Mouse (Mus musculus) MEL (cell line): ENCODE measurements around the gene Nfkbil1. TPM values are rescaled to one million over a fixed set of nuclear protein-coding genes. Genes with fewer than 3 reads are reported as not detected.

Experiments
- DNase-seq: peaks from one replicate; pipeline ENCODE4 v3.0.0; 2011; ENCODE audit warnings: low read depth, low spot score
- H3K27ac ChIP-seq: 2 replicates; pipeline ENCODE4 v1.5.1; 2012; ENCODE audit warnings: low read depth, mild to moderate bottlenecking, control low read depth, low read length, moderate library complexity; ENCODE audit not compliant: control insufficient read depth
- H3K27me3 ChIP-seq, 2 experiments: fragments of 150-350 bp in 1 of 2; sonication (generic) in 1 of 2; 2 replicates each; pipeline ENCODE4 v1.6.1; 2012; ENCODE audit warnings: low read length in 2 of 2, mild to moderate bottlenecking in 2 of 2, improper control_type of control experiment in 1 of 2, moderate library complexity in 1 of 2; ENCODE audit not compliant: insufficient read depth in 2 of 2, control insufficient read depth in 1 of 2
- H3K36me3 ChIP-seq, 2 experiments: 2 replicates each; pipeline ENCODE4 v1.6.1; 2012 to 2014; ENCODE audit warnings: low read length in 2 of 2, improper control_type of control experiment in 1 of 2, inconsistent platforms in 1 of 2, mild to moderate bottlenecking in 1 of 2; ENCODE audit not compliant: insufficient read depth in 2 of 2, control insufficient read depth in 1 of 2
- H3K4me1 ChIP-seq, 2 experiments: fragments of 150-350 bp in 1 of 2; sonication (generic) in 1 of 2; 2 replicates each; pipeline ENCODE4 v1.6.1; 2012; ENCODE audit warnings: low read length in 2 of 2, improper control_type of control experiment in 1 of 2, mild to moderate bottlenecking in 1 of 2; ENCODE audit not compliant: insufficient read depth in 2 of 2, control insufficient read depth in 1 of 2
- H3K4me3 ChIP-seq, 2 experiments: fragments of 150-350 bp in 1 of 2; sonication (generic) in 1 of 2; 2 replicates each; pipeline ENCODE4 v1.5.1; 2012; ENCODE audit warnings: low read depth in 2 of 2, low read length in 2 of 2, mild to moderate bottlenecking in 2 of 2, moderate library complexity in 2 of 2, control low read depth in 1 of 2, improper control_type of control experiment in 1 of 2; ENCODE audit not compliant: control insufficient read depth in 1 of 2, insufficient read depth in 1 of 2
- H3K79me2 ChIP-seq: 2 replicates; pipeline ENCODE4 v1.6.1; 2012; ENCODE audit warnings: mild to moderate bottlenecking, low read length, moderate library complexity; ENCODE audit not compliant: control insufficient read depth, poor library complexity, insufficient read depth
- H3K9ac ChIP-seq: 2 replicates; pipeline ENCODE4 v1.6.1; 2012; ENCODE audit warnings: low read depth, mild to moderate bottlenecking, control low read depth, low read length, moderate library complexity; ENCODE audit not compliant: control insufficient read depth, poor library complexity, severe bottlenecking
- H3K9me3 ChIP-seq: fragments of 150-350 bp; sonication (generic); replicated peaks from 2 replicates; pipeline ENCODE4 v1.6.1; 2012; ENCODE audit warnings: mild to moderate bottlenecking, low read length, improper control_type of control experiment, moderate library complexity; ENCODE audit not compliant: insufficient read depth
- ELF1 ChIP-seq: IDR thresholded peaks from 2 replicates; pipeline ENCODE4 v1.6.1; 2014; ENCODE audit warnings: low read depth, mild to moderate bottlenecking, inconsistent platforms, low read length, improper control_type of control experiment, moderate library complexity
- JUND ChIP-seq: IDR thresholded peaks from 2 replicates; pipeline ENCODE4 v1.6.1; 2011; ENCODE audit warnings: low read depth, mild to moderate bottlenecking, improper control_type of control experiment, low read length
- MAX ChIP-seq: IDR thresholded peaks from 2 replicates; pipeline ENCODE4 v1.6.1; 2011; ENCODE audit warnings: low read length, improper control_type of control experiment
- MYB ChIP-seq: IDR thresholded peaks from 2 replicates; pipeline ENCODE4 v1.6.1; 2011; ENCODE audit warnings: mild to moderate bottlenecking, low read depth, low read length, improper control_type of control experiment
- NRF1 ChIP-seq: IDR thresholded peaks from 2 replicates; pipeline ENCODE4 v1.6.1; 2014; ENCODE audit warnings: low read depth, mild to moderate bottlenecking, inconsistent platforms, low read length, improper control_type of control experiment, moderate library complexity; ENCODE audit not compliant: poor library complexity, insufficient read depth, severe bottlenecking
- POLR2A ChIP-seq, 2 experiments: IDR thresholded peaks; 2 replicates each; pipeline ENCODE4 v1.6.1; 2011 to 2012; ENCODE audit warnings: low read length in 2 of 2, mild to moderate bottlenecking in 2 of 2, control low read depth in 1 of 2, improper control_type of control experiment in 1 of 2, low read depth in 1 of 2, moderate library complexity in 1 of 2; ENCODE audit not compliant: control insufficient read depth in 1 of 2, insufficient read depth in 1 of 2, poor library complexity in 1 of 2
- POLR2AphosphoS2 ChIP-seq: IDR thresholded peaks from 2 replicates; pipeline ENCODE4 v1.6.1; 2011; ENCODE audit warnings: low read length, improper control_type of control experiment
- POLR2AphosphoS5 ChIP-seq: IDR thresholded peaks from 2 replicates; pipeline ENCODE4 v1.6.1; 2012; ENCODE audit warnings: low read depth, borderline replicate concordance, mild to moderate bottlenecking, inconsistent platforms, low read length, moderate library complexity, mixed read lengths
- UBTF ChIP-seq: IDR thresholded peaks from 2 replicates; pipeline ENCODE4 v1.6.1; 2012; ENCODE audit warnings: low read depth, mild to moderate bottlenecking, inconsistent platforms, low read length, improper control_type of control experiment, moderate library complexity, borderline replicate concordance; ENCODE audit not compliant: insufficient read depth
- ZKSCAN1 ChIP-seq: IDR thresholded peaks from 2 replicates; pipeline ENCODE4 v1.6.1; 2012; ENCODE audit warnings: low read depth, mild to moderate bottlenecking, inconsistent platforms, low read length, improper control_type of control experiment, moderate library complexity
- ZMIZ1 ChIP-seq: IDR thresholded peaks from 2 replicates; pipeline ENCODE4 v1.6.1; 2012; ENCODE audit warnings: low read depth, mild to moderate bottlenecking, inconsistent platforms, low read length, improper control_type of control experiment, moderate library complexity
- polyA plus RNA-seq, 2 experiments: library from polyadenylated mRNA; stranded (reverse) in 1 of 2; unstranded in 1 of 2; fragments of >175 nt in 1 of 2; fragments of >200 nt in 1 of 2; gene quantifications; 2 replicates each; pipeline versions ENCODE4 v1.2.1 to v1.2.4; 2012; ENCODE audit warnings: low replicate concordance in 2 of 2, low read depth in 1 of 2; ENCODE audit not compliant: insufficient read length in 2 of 2, insufficient read depth in 1 of 2, missing spikeins in 1 of 2
- total RNA-seq: library from RNA; depleted of rRNA; stranded (reverse); fragments of 300-350 nt; gene quantifications from 2 replicates; pipeline ENCODE4 v1.2.3, GENCODE M21; 2012

Gene Nfkbil1
- total and polyA plus RNA-seq, 3 experiments: 10.3 to 26.0 TPM; not detected in 1

DNA sequence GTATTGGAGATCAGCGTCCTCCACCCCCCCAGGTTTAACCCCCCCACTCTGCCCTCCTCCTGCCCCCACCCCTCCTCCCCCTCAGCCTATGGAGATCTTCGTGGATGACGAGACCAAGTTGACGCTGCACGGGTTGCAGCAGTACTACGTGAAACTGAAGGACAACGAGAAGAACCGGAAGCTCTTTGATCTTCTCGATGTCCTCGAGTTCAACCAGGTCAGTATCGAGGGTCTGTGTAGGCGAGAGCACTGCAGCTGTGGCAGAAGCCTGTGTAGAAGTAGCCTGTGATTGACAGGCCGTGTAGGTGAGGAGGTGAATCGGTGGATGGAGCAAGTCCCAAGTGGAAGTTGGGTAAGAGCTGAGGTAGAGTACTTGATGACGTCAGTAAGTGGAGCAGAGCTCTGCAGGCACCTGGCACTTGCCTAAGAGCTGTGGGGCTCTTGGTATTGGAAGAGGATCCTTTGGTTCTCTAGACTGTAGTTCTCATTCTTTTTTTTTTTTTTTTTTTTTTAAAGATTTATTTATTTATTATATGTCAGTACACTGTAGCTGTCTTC is 15.6 kb upstream of the Nfkbil1 start:
- H3K4me1 ChIP-seq: no peaks in the 10 kb centered on the region
- DNase-seq: no peak

DNA sequence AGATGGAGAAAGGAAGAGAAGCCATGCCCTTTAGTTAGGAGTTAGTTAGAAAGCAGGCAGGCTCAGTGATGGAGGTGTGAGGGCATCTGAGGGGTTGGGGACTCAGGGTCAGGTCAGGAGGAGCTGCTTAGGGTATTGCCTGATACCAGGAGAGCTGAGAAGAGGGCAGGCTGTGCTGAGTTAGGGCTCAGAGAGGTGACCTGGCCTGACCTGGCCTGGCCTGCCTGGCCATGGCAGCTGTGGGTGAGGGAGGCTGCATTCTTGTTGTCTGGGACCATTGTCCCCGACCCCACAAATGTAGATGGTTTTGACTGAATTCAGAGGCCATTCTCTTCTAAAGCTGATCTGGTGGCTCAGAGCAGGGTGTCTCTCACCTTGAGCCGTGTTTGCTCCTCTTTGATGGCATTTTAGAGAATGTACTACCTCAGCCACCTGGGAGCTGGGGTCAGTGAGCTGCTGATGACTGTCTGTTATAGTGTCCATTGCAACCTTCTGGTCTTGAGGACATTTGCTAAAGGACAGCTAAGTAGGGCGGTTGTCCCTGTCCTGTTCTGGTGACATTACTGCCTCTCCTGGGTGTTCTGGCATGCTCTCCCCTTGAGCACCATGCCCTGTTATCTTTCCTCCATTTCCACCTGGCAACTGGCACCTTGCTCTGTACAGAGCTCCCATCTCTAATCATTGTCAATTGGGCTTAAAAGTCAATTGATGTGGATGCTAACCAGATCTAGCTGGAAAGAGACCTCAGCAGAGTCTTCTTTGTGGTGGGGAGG is 14.9 kb upstream of the Nfkbil1 start:
- H3K9me3 ChIP-seq: no peaks in the 10 kb centered on the region
- TF ChIP-seq NRF1 (no peak), ZMIZ1 (peak; percentile 15; the same call in 1 of the 2 replicates), UBTF (no peak), POLR2A (IDR thresholded peaks at IDR 0.05; ENCODE audit: control insufficient read depth in 1 of 2, insufficient read depth in 1 of 2, low read depth in 1 of 2, low read length in 2 of 2, poor library complexity in 1 of 2) (no peak), JUND (no peak), ZKSCAN1 (no peak)
- H3K27me3 ChIP-seq: no peaks in the 10 kb centered on the region
- H3K4me3 ChIP-seq: no peak overlapping the region
- H3K79me2 ChIP-seq: peaks cover 18% of the 10 kb centered on the region
- no peaks in the 10 kb centered on the region for H3K4me1 ChIP-seq
- no peak overlapping the region for H3K27ac ChIP-seq
- H3K9ac ChIP-seq: no peak overlapping the region
- peaks cover under 1 to 32% of the 10 kb centered on the region in 2 experiments for H3K36me3 ChIP-seq
- DNase-seq: no peak

More for the DNA sequence above, 15.6 kb upstream of the Nfkbil1 start:
- H3K27me3 ChIP-seq: no peaks in the 10 kb centered on the region
- TF ChIP-seq MYB (no peak), ZMIZ1 (0 out of 2 replicates have a peak, but pooled peaks have one; percentile 3), POLR2AphosphoS5 (0 out of 2 replicates have a peak, but pooled peaks have one; percentile 30), ELF1 (no peak), POLR2AphosphoS2 (no peak), MAX (no peak)
- H3K4me3 ChIP-seq: no peak overlapping the region
- H3K36me3 ChIP-seq: peaks cover 0 to 29% of the 10 kb centered on the region in 2 experiments; a peak in 2 of 4 replicates
- H3K9ac ChIP-seq: no peak overlapping the region
- no peaks in the 10 kb centered on the region for H3K9me3 ChIP-seq
- H3K79me2 ChIP-seq: peaks cover 12% of the 10 kb centered on the region; the same call in 1 of the 2 replicates
- no peak overlapping the region for H3K27ac ChIP-seq
